Mouse (Mus musculus) heart, postnatal 4 days (tissue): ENCODE data around the gene Ddx17. TPM values are rescaled to one million over a fixed set of nuclear protein-coding genes. Genes with fewer than 3 reads are reported as not detected.

ENCODE experiments used
- DNase-seq: peaks from one replicate; pipeline ENCODE4 v3.0.0; 2021
- total RNA-seq, 2 experiments: library from RNA; stranded (reverse); gene quantifications; 2 replicates each; pipeline ENCODE4 v1.2.3; 2021

The Ddx17 gene
- total RNA-seq, 2 experiments from 2014 or later = 221 to 226 TPM

DNA sequence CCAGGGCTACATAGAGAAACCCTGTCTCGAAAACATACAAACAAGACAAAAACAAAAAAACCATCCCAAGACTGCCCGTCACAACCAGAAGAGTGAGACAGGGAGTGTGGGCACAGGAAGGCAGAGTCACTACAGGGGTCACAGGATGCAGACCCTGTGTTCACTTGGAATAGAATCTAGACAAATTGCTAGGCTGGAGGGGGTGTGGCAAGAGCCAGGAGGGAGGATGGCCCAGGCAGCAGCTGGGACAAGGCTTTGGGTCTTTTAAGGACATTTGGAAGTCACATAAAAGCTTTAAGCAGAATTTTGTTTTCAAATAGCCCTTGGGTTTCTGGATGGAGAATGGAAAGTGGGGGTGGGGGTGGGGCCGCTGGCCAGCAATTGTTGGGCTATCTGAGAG, 28.0 kb downstream of the Ddx17 start:
- no peak for DNase-seq

DNA sequence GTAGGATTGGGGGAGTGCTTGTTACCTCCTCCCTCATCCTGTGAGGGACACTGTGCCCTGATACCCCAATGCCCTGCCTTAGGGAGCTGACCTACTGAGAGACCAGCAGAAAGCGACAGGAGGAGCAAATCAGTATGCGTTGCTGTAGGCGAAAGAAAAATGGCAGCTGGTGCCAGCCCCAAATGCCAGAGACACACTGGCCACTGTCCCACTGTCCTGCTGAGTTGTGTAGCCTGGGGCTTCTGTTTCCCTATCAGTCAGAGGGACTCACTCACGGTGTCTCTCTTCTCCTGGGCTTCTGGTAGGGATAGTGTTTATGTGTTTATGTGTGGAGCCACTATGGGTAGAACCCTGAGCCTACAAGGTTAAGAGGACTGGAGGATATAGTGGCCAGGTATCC, 28.8 kb downstream of the Ddx17 start:
- DNase-seq = no peak

DNA sequence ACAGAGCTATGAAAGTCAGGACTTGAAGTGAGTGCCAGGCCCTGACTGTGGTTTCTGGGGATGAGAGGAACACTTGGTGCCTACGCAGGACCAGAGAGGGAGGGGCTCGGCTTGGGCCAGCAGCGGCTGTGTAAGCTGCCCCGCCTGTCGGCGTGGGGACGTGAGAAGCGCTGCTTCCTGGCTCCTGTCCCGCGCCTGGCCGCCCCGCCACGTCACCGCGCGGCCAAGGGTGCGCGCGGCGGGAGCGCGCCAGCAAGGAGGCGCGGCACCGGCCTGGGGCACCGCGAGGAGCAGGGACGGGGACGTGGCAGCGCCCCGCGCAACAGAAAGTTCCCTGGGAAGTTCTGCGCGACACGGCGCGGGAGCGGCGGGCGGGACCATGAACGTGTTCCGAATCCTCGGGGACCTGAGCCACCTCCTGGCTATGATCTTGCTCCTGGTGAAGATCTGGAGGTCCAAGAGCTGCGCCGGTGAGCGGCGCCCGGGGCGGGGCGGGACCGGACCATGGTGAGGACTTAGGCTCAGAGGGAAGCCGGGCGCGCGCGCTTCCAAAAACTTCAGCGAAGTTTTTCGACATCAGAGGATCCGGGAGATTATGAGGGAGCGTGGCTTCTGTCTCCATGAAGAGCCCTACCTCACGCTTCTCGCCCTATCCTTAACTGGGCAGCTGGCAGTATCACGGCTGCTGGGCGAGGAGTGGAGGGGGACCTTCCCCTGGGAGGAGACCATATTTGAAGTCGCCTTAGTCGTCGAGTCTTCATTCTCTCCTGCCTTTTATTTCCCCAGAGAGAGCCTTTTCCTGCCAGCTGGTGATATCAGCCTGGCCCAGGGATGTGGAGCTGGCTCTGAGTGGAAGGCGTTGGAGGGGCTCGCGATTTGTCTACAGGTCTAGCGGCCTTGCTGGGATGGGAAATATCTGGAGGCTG, 30.1 kb downstream of the Ddx17 start, which contains the start of gene Kdelr3:
Gene Kdelr3 (plus strand): TSS at position 241 of the 926 bp plus-strand sequence.
- peak; percentile 90 for DNase-seq

DNA sequence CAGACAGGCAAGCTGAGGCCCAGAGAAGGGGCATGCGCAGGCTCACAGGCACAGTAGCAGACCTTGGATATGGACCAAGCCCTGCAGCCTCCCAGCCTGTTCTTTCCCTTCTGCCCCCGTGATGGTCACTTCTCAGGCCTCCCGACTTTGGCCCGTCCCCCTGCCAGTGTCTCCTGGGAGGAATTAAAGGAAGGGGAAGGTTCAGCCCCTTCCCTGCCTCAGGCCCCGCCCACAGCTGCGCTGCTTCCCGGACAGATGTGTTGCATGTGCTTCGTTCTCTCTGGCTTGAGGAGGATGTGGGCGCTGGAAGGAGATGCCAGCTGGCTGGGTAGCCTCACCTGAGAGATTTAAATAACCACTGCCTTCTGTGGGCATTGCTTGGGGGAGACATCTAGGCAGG, 32.6 kb downstream of the Ddx17 start:
- DNase-seq = peak; percentile 62

DNA sequence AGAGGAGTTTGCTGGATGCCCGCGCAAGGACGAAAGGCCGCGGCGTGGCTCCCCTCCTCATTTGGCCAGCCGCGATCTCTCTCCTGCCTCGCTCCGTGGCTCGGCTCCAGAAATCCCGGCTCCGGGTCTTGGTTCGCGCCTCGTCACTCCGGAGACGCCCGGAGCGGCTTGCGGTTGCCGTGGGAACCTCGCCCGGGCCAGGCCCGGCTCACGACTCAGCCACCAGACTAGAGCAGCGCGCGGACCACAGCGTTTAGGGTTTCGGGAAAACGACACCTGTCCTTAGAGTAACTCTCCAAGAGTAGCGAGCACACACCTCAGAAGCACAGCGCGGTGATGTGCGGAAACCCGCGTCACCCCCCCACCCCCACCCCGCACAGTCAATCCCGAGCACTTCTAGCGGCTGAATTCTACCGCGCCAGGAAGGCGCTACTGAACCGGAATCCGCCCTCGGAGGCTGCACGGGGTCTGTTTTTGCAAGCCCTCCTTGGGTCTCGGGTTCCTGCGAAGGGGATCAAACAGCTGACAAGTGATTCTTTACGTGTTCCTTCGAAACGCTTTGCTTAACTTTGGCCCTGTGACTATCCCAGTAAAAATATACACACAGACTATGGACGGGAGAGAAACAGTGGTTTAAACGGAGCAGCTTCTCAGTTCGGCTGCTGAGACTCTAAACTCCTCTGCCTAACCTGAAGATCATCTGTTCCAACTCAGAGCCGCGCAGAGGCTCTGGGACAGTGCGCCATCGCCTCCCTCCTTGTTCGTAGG, 34.8 kb downstream of the Ddx17 start:
- DNase-seq = peak; percentile 93

DNA sequence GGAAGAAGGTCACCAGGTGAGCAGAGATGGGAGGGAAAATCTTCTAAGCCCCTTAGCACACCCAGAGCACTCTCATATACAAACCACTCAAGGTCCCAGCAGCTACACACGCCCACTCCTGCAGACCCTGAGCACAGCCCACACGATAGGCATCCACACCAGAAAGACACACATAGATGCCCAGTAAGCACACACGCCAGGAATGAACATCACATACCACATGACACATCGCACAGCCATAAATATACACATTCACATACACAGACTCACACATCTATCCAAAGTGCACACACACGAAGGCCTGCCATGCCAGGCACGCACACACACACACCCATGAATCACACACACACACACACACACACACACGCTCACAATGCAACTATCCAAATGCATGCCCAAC, 36.1 kb downstream of the Ddx17 start:
- DNase-seq = no peak

DNA sequence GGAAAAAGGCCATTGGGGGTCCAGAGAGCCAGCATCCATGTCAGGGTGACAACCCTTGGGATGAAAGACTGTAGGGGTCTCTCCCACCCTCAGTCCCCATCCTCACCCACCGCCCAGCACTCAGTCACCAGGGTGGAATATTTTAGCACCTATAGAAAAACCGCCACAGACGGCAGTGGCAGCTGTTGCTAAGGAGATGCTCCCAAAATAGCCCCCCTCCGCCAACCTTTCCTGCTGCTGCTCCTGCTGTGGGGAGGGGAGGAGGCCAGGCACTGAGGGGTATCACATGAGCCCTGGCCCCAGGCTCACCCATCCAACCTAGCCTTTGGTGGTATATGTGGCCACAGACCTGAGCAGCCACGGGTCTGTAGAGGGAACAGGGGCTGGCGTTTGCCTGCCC, 36.5 kb downstream of the Ddx17 start:
- no peak for DNase-seq

DNA sequence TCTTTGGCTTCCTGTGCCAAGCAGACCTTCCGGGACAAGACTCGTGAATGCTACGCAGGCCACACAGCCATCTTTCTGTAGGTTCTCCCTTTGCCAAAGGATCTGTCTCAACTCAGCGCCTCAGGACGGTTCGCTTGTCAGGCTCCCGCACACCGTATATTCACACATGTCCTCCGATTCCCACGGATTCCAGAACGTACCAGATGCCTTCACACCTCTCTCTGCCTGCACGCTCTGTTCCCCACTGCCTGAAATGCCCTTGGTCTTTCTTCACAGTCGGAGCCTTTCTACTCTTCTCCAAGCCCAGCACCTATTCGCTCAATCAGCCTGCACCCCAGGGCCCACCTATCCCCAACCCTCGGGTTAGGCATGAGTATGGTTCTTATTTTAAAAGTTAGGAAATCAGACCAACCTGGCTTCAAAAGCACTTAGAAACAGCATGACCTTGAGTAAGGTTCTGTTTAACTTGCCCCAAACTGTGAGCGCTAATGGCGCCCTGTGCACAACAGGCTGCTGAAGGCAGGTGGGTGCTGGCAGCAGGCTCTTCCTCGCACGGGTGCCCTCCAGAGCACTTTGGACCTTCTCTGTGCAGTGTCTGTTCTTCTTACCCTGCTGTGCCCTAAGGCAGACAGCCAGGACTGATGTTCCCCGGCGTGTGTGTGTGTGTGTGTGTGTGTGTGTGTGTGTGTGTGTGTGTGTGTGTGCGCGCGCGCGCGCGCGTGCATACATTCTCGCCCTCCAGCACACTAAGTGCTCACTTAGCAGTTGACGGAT, 39.3 kb downstream of the Ddx17 start:
- DNase-seq = no peak

DNA sequence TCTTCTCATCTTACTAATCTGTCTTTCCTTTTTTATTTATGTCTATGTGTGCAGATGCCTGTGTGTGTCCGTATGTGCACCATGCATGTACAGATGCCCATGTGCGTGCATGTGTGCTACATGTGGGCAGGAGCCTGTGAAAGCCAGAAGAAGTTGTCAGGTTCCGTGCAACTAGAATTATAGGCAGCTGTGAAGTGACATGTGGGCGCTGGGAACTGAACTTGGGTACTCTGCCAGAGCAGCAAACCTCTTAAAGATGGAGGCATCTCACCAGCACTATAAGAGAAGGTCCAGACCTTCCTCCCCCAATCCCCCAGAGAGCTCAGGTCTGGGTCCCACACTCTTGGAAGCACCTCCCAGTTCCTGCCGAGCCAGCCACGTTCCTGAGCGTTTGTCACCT, 40.1 kb downstream of the Ddx17 start:
- no peak for DNase-seq

DNA sequence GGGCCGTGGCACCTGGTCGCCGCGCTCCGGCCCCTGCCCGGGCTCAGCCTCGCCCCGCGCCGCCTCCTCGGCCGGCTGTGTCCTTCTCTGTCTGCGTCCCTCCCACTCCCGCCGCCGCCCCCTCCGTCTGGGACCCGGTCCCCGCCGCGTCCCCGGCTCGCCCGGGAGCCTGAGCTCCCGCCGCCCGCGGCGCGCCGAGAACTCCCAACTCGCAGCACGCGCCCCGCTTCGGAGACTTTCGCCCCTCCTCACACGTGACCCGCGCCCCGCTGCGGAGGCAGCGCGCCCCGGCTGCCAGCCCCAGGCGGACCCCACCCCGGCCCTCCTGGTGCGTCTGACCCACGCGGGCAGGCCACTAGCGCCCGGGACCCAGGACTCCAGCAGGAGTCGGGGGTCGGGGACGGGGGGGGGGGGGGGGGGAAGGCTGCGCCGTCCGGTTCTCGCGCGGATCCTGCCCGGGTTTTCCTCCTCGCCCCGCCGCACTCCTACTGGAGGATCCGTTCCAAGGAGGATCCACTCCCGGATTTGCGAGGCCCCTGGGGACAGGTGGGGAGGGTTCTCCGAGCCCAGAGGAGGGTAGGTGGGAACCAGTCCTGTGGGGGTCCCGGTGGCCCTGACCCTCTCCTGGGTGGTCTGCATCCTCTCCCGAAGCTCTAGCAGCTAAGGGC, 40.8 kb downstream of the Ddx17 start:
- peak; percentile 83 for DNase-seq

DNA sequence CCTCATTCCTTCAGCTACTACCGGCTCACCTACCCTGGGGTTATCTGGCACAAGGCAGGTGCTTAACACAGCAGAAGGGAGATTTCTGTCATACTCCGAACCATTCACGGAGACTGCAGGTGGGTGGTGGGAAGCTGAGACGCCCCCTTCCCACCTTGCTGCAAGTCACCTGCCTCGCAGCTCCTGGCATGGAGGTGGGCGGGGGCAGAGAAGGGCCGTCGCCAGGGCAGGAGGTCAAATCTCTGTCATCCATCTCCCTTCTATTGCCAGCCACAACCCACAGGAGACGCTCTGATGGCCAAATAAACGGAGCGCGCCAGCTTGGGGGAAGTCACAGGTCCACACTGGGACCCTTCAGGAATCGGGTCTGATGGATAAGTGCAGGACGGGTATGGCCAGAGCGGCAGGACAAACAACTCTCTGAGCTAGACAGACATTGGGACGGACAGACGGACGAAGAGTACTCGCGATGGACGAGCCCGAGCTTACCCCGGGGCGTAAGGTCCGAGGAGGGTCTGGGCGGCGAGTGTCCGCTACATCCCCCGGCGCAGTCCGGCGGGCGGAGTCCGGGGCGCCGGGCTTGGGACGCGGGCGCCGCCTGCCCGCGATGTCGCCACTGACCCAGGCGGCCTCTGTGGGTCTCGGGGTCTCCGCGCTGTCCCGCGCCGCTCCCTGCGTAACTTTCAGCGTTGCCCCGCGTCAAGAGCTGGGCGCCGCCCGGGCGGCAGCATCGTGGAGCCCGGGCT, 41.7 kb downstream of the Ddx17 start, which contains the start of gene Kcnj4:
Gene Kcnj4 (minus strand): TSS at position 535 of the 746 bp plus-strand sequence.
- DNase-seq = no peak

DNA sequence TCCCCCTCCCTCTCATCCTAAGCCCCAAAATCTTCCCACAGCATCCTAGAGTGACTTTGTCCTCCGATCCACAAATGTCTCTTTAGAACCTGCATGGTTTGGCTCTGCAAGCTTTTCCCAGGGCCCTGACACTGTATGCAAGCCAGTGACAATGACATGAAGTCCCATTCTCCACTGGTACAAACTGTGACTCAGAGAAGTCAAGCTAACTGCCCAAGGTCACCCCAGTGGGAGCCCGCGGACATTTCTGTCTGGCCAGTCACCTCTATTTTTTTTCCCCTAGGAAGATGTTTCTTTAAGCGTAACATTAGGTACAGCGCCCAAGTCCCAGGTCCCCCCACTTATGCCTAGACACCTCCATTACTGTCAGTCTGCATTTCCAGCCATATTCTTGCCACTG, 43.1 kb downstream of the Ddx17 start:
- DNase-seq = no peak

DNA sequence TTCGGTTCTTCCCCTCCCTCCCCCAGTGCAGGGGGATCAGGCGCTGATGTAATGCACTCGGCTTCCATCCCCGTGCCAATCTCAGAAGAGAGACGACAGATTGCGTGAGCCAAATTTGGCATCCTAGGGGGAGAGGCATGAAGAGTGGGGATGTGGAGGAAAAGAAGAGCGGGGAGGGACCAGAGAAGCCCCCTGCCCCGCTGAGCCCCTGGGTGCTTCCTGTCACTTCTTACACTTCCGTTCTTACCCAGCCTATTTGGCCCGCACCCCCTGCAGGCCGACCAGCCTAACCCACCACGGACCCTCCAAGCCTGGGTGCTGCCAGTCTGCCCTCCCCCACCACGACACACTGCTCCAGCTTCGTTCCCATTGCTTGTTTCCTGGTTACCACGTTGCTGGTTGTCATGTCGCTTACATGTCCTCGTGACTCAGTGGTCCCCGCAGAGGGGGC, 43.6 kb downstream of the Ddx17 start:
- no peak for DNase-seq

DNA sequence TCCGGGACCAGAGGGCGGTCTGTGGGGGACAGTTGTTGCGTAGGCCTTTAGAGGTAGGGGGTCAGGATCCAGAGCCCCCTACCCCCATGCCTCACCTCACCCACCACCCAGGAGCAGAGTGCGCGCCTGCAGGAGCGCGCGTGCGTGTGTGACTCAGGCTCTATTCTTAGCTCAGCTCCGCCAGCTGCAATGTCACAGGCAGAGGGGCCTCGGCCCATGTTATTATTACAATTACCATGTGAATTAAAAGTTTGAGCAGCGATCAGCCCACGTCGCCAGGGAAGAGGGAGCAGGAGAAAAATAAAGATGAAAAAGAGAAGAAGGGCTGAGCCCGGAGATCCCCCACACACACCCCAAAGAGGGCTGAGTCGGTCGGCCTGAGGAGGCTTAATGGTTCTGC, 46.4 kb downstream of the Ddx17 start:
- DNase-seq = no peak

DNA sequence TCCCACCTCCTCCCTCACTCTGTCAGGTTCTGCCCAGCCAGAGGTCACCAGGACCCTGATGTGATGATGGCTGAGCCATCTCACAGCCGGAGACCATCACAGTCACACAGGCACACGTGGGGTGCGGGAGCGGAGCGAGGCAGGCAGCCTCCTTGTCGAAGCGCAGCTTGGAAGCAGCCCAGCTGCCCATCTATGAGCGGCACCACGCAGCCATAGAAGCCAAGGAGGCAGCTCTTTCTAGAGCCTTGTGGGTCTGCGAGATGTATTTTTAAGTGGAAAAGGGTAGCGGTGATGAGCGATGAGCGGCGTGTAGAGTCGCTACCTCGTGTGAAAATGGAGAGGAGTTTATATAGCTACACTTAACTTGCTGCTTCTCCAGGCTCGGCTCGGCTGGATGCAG, 53.0 kb downstream of the Ddx17 start:
- DNase-seq = no peak

DNA sequence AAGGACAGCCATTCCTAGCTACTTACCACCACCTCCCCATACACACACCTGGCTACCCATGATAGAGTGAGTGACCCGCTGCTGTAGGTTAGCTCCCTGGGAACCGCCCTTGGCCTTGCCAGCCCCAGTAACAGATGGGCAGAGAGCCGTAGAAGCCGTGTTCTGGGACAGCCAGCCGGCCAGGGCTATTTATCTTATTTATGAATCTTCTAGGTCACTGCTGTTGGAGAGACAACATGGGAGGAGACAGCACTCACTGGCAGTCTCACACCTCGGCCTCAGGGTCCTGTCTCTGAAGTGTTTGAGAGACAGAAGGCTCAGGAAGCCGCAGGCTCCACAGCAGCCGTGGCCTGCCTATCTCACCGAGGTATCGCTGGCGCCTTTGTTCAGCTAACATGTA, 57.1 kb downstream of the Ddx17 start:
- no peak for DNase-seq

DNA sequence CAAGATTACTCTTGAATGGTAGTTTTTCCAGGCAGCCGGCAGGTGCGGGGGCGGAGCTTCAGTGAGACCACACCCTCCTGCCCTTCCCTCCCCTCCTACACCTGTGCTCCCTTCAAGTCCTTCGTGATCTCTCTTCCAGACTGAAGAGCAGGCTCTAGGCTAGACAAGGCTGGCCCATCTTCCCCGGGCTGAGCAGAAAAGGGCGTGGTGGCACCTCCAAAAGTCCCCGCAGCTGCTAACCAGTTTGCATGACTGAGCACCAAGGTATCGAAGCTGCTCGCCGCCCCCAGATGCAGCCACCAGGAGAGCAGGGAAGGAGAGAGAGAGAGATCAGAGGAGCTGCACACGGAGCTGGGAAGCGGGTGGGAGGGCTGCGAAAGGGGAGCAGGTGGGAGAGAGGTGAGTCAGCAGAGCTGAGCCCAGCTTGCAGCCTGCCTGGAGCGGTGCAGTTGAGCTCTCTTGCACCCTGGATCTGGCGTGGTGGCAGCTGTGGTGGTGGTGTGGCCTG, 65.3 kb downstream of the Ddx17 start:
- DNase-seq = no peak
